Mouse (Mus musculus) intestine, embryonic 15.5 days (tissue): ENCODE data around the gene Plxnc1. TPM values are rescaled to one million over a fixed set of nuclear protein-coding genes. Genes with fewer than 3 reads are reported as not detected.
A peak's percentile ranks its signal among the peaks of the same experiment; 100 is the strongest.

Experiments used
- ATAC-seq: fragments of 200-750 bp; cut with Nextera tagmentation; 2 replicates; pipeline ENCODE4 v1.8.0; 2017; ENCODE audit warnings: moderate TSS enrichment, moderate library complexity
- H3K27ac ChIP-seq: fragments of 300-500 bp; sonication (generic); 2 replicates; pipeline ENCODE4 v1.5.1; 2015; ENCODE audit warnings: mild to moderate bottlenecking, inconsistent platforms
- H3K27me3 ChIP-seq: fragments of 300-500 bp; sonication (generic); replicated peaks from 2 replicates; pipeline ENCODE4 v1.6.1; 2015; ENCODE audit warnings: inconsistent platforms
- H3K36me3 ChIP-seq: fragments of 300-500 bp; sonication (generic); 2 replicates; pipeline ENCODE4 v1.6.1; 2015; ENCODE audit warnings: inconsistent platforms
- H3K4me1 ChIP-seq: fragments of 300-500 bp; sonication (generic); replicated peaks from 2 replicates; pipeline ENCODE4 v1.6.1; 2015; ENCODE audit warnings: inconsistent platforms
- H3K4me2 ChIP-seq: fragments of 300-500 bp; sonication (generic); replicated peaks from 2 replicates; pipeline ENCODE4 v1.6.1; 2015; ENCODE audit warnings: mild to moderate bottlenecking, inconsistent platforms
- H3K4me3 ChIP-seq: fragments of 300-500 bp; sonication (generic); replicated peaks from 2 replicates; pipeline ENCODE4 v1.5.1; 2015; ENCODE audit warnings: inconsistent platforms
- H3K9ac ChIP-seq: fragments of 300-500 bp; sonication (generic); 2 replicates; pipeline ENCODE4 v1.6.1; 2015; ENCODE audit warnings: inconsistent platforms
- H3K9me3 ChIP-seq: fragments of 300-500 bp; sonication (generic); 2 replicates; pipeline ENCODE4 v1.6.1; 2016; ENCODE audit warnings: inconsistent platforms
- WGBS: fragments of 180-500 bp; shearing (Covaris S2); methylation state at CpG from one replicate; pipeline ENCODE4 v1.1.7; 2015; 5-methylcytosine and 5-hydroxymethylcytosine counted together
- polyA plus RNA-seq: library from polyadenylated mRNA; unstranded; fragments of >200 nt; fragmentation: Nextera tagmentation; extraction: Ambion mirVana; gene quantifications from 2 replicates; pipeline ENCODE4 v1.2.1, GENCODE M21; 2015

Gene Plxnc1
- polyA plus RNA-seq, 1 experiment from 2014 or later: 1.3 TPM

GRCm38 (mm10) chr10:94931961-94932832, 12.4 kb downstream of the Plxnc1 start:
- Histone ChIP-seq H3K36me3 (no peaks in the 10 kb centered on the region), H3K9me3 (no peaks in the 10 kb centered on the region), H3K27ac (no peak overlapping the region), H3K27me3 (no peaks in the 10 kb centered on the region), H3K4me1 (peaks cover 7% of the 10 kb centered on the region; the same call in 1 of the 2 replicates), H3K4me2 (no peak overlapping the region), H3K9ac (no peak overlapping the region), H3K4me3 (no peak overlapping the region)
- peak; percentile 97 for ATAC-seq
- WGBS: 35% methylated on average over 9 of the region's 9 CpGs

GRCm38 (mm10) chr10:94928164-94928563, 16.5 kb downstream of the Plxnc1 start:
- ATAC-seq: no peak
- Histone ChIP-seq H3K9ac (no peak overlapping the region), H3K4me1 (peaks cover 12% of the 10 kb centered on the region; the same call in 1 of the 2 replicates), H3K27me3 (no peaks in the 10 kb centered on the region), H3K4me2 (no peak overlapping the region), H3K27ac (no peak overlapping the region), H3K9me3 (no peaks in the 10 kb centered on the region), H3K36me3 (no peaks in the 10 kb centered on the region), H3K4me3 (no peak overlapping the region)
- WGBS: 88% methylated on average over 4 of the region's 4 CpGs

- H3K27ac ChIP-seq: no peak overlapping the region
- H3K27me3 ChIP-seq: no peaks in the 10 kb centered on the region
- H3K4me2 ChIP-seq: no peak overlapping the region
- ATAC-seq: no peak
- H3K4me3 ChIP-seq: no peak overlapping the region
- H3K9me3 ChIP-seq: no peaks in the 10 kb centered on the region
- H3K9ac ChIP-seq: no peak overlapping the region
- H3K36me3 ChIP-seq: no peaks in the 10 kb centered on the region
- 85% methylated on average over 3 of the region's 3 CpGs for WGBS
- 0 out of 2 replicates have a peak, but pooled peaks cover 6% of the 10 kb centered on the region for H3K4me1 ChIP-seq
Observed at GRCm38 (mm10) chr10:94926297-94926696, 18.3 kb downstream of the Plxnc1 start.

- H3K27me3 ChIP-seq: no peaks in the 10 kb centered on the region
- 92% methylated on average over 4 of the region's 4 CpGs for WGBS
- H3K9ac ChIP-seq: no peak overlapping the region
- H3K9me3 ChIP-seq: no peaks in the 10 kb centered on the region
- no peak overlapping the region for H3K4me2 ChIP-seq
- ATAC-seq: no peak
- H3K27ac ChIP-seq: no peak overlapping the region
- H3K36me3 ChIP-seq: no peaks in the 10 kb centered on the region
- 0 out of 2 replicates have a peak, but pooled peaks cover 6% of the 10 kb centered on the region for H3K4me1 ChIP-seq
- H3K4me3 ChIP-seq: no peak overlapping the region
Observed at GRCm38 (mm10) chr10:94924878-94925277, 19.8 kb downstream of the Plxnc1 start.

GRCm38 (mm10) chr10:94924450-94924849, 20.2 kb downstream of the Plxnc1 start:
- Histone ChIP-seq H3K4me3 (no peak overlapping the region), H3K9ac (no peak overlapping the region), H3K4me2 (no peak overlapping the region), H3K36me3 (no peaks in the 10 kb centered on the region), H3K27ac (no peak overlapping the region), H3K9me3 (no peaks in the 10 kb centered on the region), H3K4me1 (0 out of 2 replicates have a peak, but pooled peaks cover 6% of the 10 kb centered on the region), H3K27me3 (no peaks in the 10 kb centered on the region)
- ATAC-seq: no peak
- WGBS: 81% methylated on average over 4 of the region's 4 CpGs

- no peak for ATAC-seq
- Histone ChIP-seq H3K4me3 (no peak overlapping the region), H3K9me3 (no peaks in the 10 kb centered on the region), H3K36me3 (no peaks in the 10 kb centered on the region), H3K4me1 (0 out of 2 replicates have a peak, but pooled peaks cover 6% of the 10 kb centered on the region), H3K9ac (no peak overlapping the region), H3K27ac (no peak overlapping the region), H3K4me2 (no peak overlapping the region), H3K27me3 (no peaks in the 10 kb centered on the region)
- whole genome bisulfite sequencing: 54% methylated on average over 7 of the region's 7 CpGs
Observed at GRCm38 (mm10) chr10:94923337-94923762, 21.3 kb downstream of the Plxnc1 start.

GRCm38 (mm10) chr10:94922848-94923247, 21.8 kb downstream of the Plxnc1 start:
- no peaks in the 10 kb centered on the region for H3K27me3 ChIP-seq
- WGBS: 87% methylated on average over 12 of the region's 12 CpGs
- no peaks in the 10 kb centered on the region for H3K36me3 ChIP-seq
- no peak overlapping the region for H3K4me3 ChIP-seq
- no peak overlapping the region for H3K4me2 ChIP-seq
- H3K4me1 ChIP-seq: 0 out of 2 replicates have a peak, but pooled peaks cover 6% of the 10 kb centered on the region
- no peak overlapping the region for H3K9ac ChIP-seq
- H3K27ac ChIP-seq: no peak overlapping the region
- no peaks in the 10 kb centered on the region for H3K9me3 ChIP-seq
- no peak for ATAC-seq

- Histone ChIP-seq H3K27me3 (no peaks in the 10 kb centered on the region), H3K4me1 (0 out of 2 replicates have a peak, but pooled peaks cover 6% of the 10 kb centered on the region), H3K9ac (no peak overlapping the region), H3K9me3 (no peaks in the 10 kb centered on the region), H3K36me3 (no peaks in the 10 kb centered on the region), H3K4me2 (no peak overlapping the region), H3K27ac (no peak overlapping the region), H3K4me3 (no peak overlapping the region)
- 80% methylated on average over 6 of the region's 6 CpGs for WGBS
- no peak for ATAC-seq
Observed at GRCm38 (mm10) chr10:94921751-94922150, 22.9 kb downstream of the Plxnc1 start.

GRCm38 (mm10) chr10:94920526-94920925, 24.1 kb downstream of the Plxnc1 start:
- WGBS: 82% methylated on average over 8 of the region's 8 CpGs
- no peak overlapping the region for H3K4me2 ChIP-seq
- no peak overlapping the region for H3K9ac ChIP-seq
- H3K4me1 ChIP-seq: 0 out of 2 replicates have a peak, but pooled peaks cover 6% of the 10 kb centered on the region
- H3K36me3 ChIP-seq: no peaks in the 10 kb centered on the region
- no peak overlapping the region for H3K27ac ChIP-seq
- ATAC-seq: no peak
- H3K4me3 ChIP-seq: no peak overlapping the region
- H3K9me3 ChIP-seq: no peaks in the 10 kb centered on the region
- no peaks in the 10 kb centered on the region for H3K27me3 ChIP-seq

- no peak for ATAC-seq
- WGBS: 47% methylated on average over 2 of the region's 2 CpGs
Observed at GRCm38 (mm10) chr10:94919960-94920359, 24.7 kb downstream of the Plxnc1 start.

GRCm38 (mm10) chr10:94919552-94919951, 25.1 kb downstream of the Plxnc1 start:
- Histone ChIP-seq H3K4me1 (0 out of 2 replicates have a peak, but pooled peaks cover 6% of the 10 kb centered on the region), H3K27ac (no peak overlapping the region), H3K9me3 (no peaks in the 10 kb centered on the region), H3K4me2 (no peak overlapping the region), H3K36me3 (no peaks in the 10 kb centered on the region), H3K27me3 (no peaks in the 10 kb centered on the region), H3K4me3 (no peak overlapping the region), H3K9ac (no peak overlapping the region)
- ATAC-seq: no peak
- WGBS: 55% methylated on average over 12 of the region's 12 CpGs

More at GRCm38 (mm10) chr10:94919960-94920359, 24.7 kb downstream of the Plxnc1 start:
- H3K27me3 ChIP-seq: no peaks in the 10 kb centered on the region
- no peak overlapping the region for H3K4me2 ChIP-seq
- 0 out of 2 replicates have a peak, but pooled peaks cover 6% of the 10 kb centered on the region for H3K4me1 ChIP-seq
- no peaks in the 10 kb centered on the region for H3K36me3 ChIP-seq
- H3K9me3 ChIP-seq: no peaks in the 10 kb centered on the region
- no peak overlapping the region for H3K9ac ChIP-seq
- no peak overlapping the region for H3K4me3 ChIP-seq
- no peak overlapping the region for H3K27ac ChIP-seq

- 84% methylated on average over 7 of the region's 7 CpGs for WGBS
- H3K4me3 ChIP-seq: no peak overlapping the region
- H3K27ac ChIP-seq: no peak overlapping the region
- ATAC-seq: no peak
- no peaks in the 10 kb centered on the region for H3K9me3 ChIP-seq
- no peaks in the 10 kb centered on the region for H3K27me3 ChIP-seq
- H3K4me2 ChIP-seq: no peak overlapping the region
- no peak overlapping the region for H3K9ac ChIP-seq
- no peaks in the 10 kb centered on the region for H3K36me3 ChIP-seq
- H3K4me1 ChIP-seq: 0 out of 2 replicates have a peak, but pooled peaks cover 6% of the 10 kb centered on the region
Observed at GRCm38 (mm10) chr10:94918618-94919017, 26.0 kb downstream of the Plxnc1 start.
